Mouse (Mus musculus) intestine, embryonic 16.5 days (tissue): ENCODE results near the gene Btbd35f2. TPM values are rescaled to one million over a fixed set of nuclear protein-coding genes. Genes with fewer than 3 reads are reported as not detected.
"Not testable (repeated sequence)": the region's sequence is repeated elsewhere in the genome, so short reads cannot be mapped to it uniquely, and the experiment has no call there.

Source experiments
- ATAC-seq: fragments of 200-750 bp; cut with Nextera tagmentation; 2 replicates; pipeline ENCODE4 v1.8.0; 2017; ENCODE audit warnings: moderate TSS enrichment, moderate library complexity
- H3K27ac ChIP-seq: fragments of 300-500 bp; sonication (generic); 2 replicates; pipeline ENCODE4 v1.5.1; 2014; ENCODE audit warnings: mild to moderate bottlenecking, low read length
- H3K27me3 ChIP-seq: fragments of 300-500 bp; sonication (generic); replicated peaks from 2 replicates; pipeline ENCODE4 v1.6.1; 2014; ENCODE audit warnings: low read length, control low read depth, mixed read lengths; ENCODE audit not compliant: control insufficient read depth, insufficient read depth
- H3K36me3 ChIP-seq: fragments of 300-500 bp; sonication (generic); 2 replicates; pipeline ENCODE4 v1.6.1; 2014; ENCODE audit warnings: low read length, control low read depth; ENCODE audit not compliant: control insufficient read depth, insufficient read depth
- H3K4me1 ChIP-seq: fragments of 300-500 bp; sonication (generic); 2 replicates; pipeline ENCODE4 v1.6.1; 2014; ENCODE audit warnings: low read length, control low read depth, mixed read lengths; ENCODE audit not compliant: control insufficient read depth, insufficient read depth
- H3K4me2 ChIP-seq: fragments of 300-500 bp; sonication (generic); 2 replicates; pipeline ENCODE4 v1.6.1; 2014; ENCODE audit warnings: low read depth, low read length, control low read depth
- H3K4me3 ChIP-seq: fragments of 300-500 bp; sonication (generic); 2 replicates; pipeline ENCODE4 v1.5.1; 2014; ENCODE audit warnings: mild to moderate bottlenecking, low read length
- H3K9ac ChIP-seq: fragments of 300-500 bp; sonication (generic); 2 replicates; pipeline ENCODE4 v1.6.1; 2014; ENCODE audit warnings: low read depth, low read length
- H3K9me3 ChIP-seq: fragments of 300-500 bp; sonication (generic); 2 replicates; pipeline ENCODE4 v1.6.1; 2016; ENCODE audit warnings: low read length, control low read depth; ENCODE audit not compliant: control insufficient read depth
- WGBS: fragments of 180-500 bp; shearing (Covaris S2); extraction: QIAGEN DNeasy Blood & Tissue Kit; methylation state at CpG from one replicate; pipeline ENCODE4 v1.1.7; 2014; 5-methylcytosine and 5-hydroxymethylcytosine counted together
- polyA plus RNA-seq: library from polyadenylated mRNA; unstranded; fragments of >200 nt; fragmentation: Nextera tagmentation; extraction: Ambion mirVana; gene quantifications from 2 replicates; pipeline ENCODE4 v1.2.1, GENCODE M21; 2015

The Btbd35f2 gene
- not detected in 2 replicates for polyA plus RNA-seq

DNA sequence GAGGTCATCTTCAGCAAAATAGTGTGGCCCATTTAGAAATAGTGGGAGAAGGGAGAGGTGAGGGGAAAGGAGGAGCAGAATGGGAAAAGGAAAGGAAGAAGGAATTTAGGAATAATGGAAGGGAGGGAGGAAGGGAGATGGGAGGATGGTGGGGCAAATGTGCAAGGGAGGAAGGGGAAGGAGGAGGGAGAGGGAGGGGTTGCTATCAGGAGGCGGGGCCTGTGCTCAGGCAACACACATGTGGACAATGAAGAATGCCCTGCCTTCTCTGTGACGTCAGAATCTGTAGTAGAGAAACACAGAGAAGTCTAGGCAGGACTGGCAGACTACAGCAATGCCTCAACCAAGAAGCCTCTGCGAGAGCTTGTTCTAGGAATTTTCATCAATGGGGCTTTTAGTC, at the start of gene Btbd35f2:
Gene Btbd35f2 (plus strand): TSS at position 301 of the 400 bp plus-strand sequence.
- H3K4me3 ChIP-seq, ATAC-seq, H3K27ac ChIP-seq, H3K4me1 ChIP-seq, H3K36me3 ChIP-seq, H3K27me3 ChIP-seq, H3K9ac ChIP-seq, H3K9me3 ChIP-seq, H3K4me2 ChIP-seq: not testable (repeated sequence)
- no CpG with 5 or more reads among the region's 3 CpGs for WGBS

Other genes with a start within 250 kb of the Btbd35f2 start
- gene Btbd35f22, start 230.6 kb upstream of the Btbd35f2 start, polyA plus RNA-seq = not detected in 2 replicates